Mouse (Mus musculus) T-cell, adult 66 days (primary cell): ENCODE results near the gene Otub1. TPM values are rescaled to one million over a fixed set of nuclear protein-coding genes. Genes with fewer than 3 reads are reported as not detected.

ENCODE experiments used
- total RNA-seq, 2 experiments: library from RNA; stranded (reverse); gene quantifications; 3 replicates in 1 of 2; 4 replicates in 1 of 2; pipeline ENCODE4 v1.2.4; 2023

Gene Otub1
- total RNA-seq = 100 to 1,000 TPM; 117 to 119 TPM

GRCm38 (mm10) chr19:7205753-7206736 lies at the start of gene Otub1:
Gene Otub1, minus strand, starts transcription at chr19:7206316.

GRCm38 (mm10) chr19:7240782-7241690 lies 34.9 kb upstream of the Otub1 start, which contains the start of gene Naa40:
Gene Naa40, minus strand, starts transcription at chr19:7241183.

GRCm38 (mm10) chr19:7217162-7217925 lies 11.2 kb upstream of the Otub1 start, which contains the start of gene Cox8a:
Gene Cox8a, minus strand, starts transcription at chr19:7217616.

Other genes starting within 250 kb of the Otub1 start
- 100 to 1,000 TPM; 130 to 155 TPM for gene Ppp1r14b, start 231.3 kb downstream of the Otub1 start, total RNA-seq
- gene Plcb3, start 229.8 kb downstream of the Otub1 start, total RNA-seq = 10 to 100 TPM; 13.8 TPM
- 10 to 100 TPM; 17.0 to 22.9 TPM for gene Fkbp2, start 225.8 kb downstream of the Otub1 start, total RNA-seq
- gene Vegfb, start 218.7 kb downstream of the Otub1 start, total RNA-seq = 10 to 100 TPM; 10.7 to 13.1 TPM
- gene Dnajc4, start 213.7 kb downstream of the Otub1 start, total RNA-seq = 10 to 100 TPM; 25.1 to 28.3 TPM
- gene Nudt22, start 210.2 kb downstream of the Otub1 start, total RNA-seq = 1 to 10 TPM; 4.2 to 8.3 TPM
- gene Trpt1, start 210.2 kb downstream of the Otub1 start, total RNA-seq = 1 to 10 TPM; 2.1 to 3.4 TPM
- 100 to 1,000 TPM; 179 to 199 TPM for gene Fermt3, start 186.8 kb downstream of the Otub1 start, total RNA-seq
- 100 to 1,000 TPM; 105 to 157 TPM for gene Stip1, start 166.3 kb downstream of the Otub1 start, total RNA-seq
- gene Macrod1, start 149.5 kb downstream of the Otub1 start, total RNA-seq = 10 to 100 TPM; 12.1 to 16.4 TPM
- not detected for gene Flrt1, start 100.6 kb downstream of the Otub1 start, total RNA-seq
- 100 to 1,000 TPM; 263 to 296 TPM for gene Cox8a, start 11.3 kb upstream of the Otub1 start, total RNA-seq
- 10 to 100 TPM; 39.2 to 43.8 TPM for gene Naa40, start 34.9 kb upstream of the Otub1 start, total RNA-seq
- gene Rcor2, start 61.0 kb upstream of the Otub1 start, total RNA-seq = 1 to 10 TPM; 1.5 to 1.7 TPM
- 100 to 1,000 TPM; 255 to 274 TPM for gene Mark2, start 135.5 kb upstream of the Otub1 start, total RNA-seq
- 10 to 100 TPM; 25.2 to 29.4 TPM for gene Spindoc, start 176.7 kb upstream of the Otub1 start, total RNA-seq
- 1 to 10 TPM; 2.3 to 3.2 TPM for gene 2700081O15Rik, start 211.3 kb upstream of the Otub1 start, total RNA-seq